Mouse (Mus musculus): Measurements from ENCODE around the gene Pls1. TPM values are rescaled to one million over a fixed set of nuclear protein-coding genes. Genes with fewer than 3 reads are reported as not detected.

The Pls1 gene
- total and polyA plus RNA-seq, 3 experiments = 0.31 to 1.2 (median 0.34) TPM

- Histone ChIP-seq H3K4me3 (no peak overlapping the region), H3K9ac (ENCODE audit: low read depth, low read length) (no peak overlapping the region), H3K4me1 (ENCODE audit: control insufficient read depth, insufficient read depth, low read length) (no peaks in the 10 kb centered on the region), H3K27me3 (ENCODE audit: control insufficient read depth, insufficient read depth, low read length) (no peaks in the 10 kb centered on the region), H3K79me2 (replicated peaks; ENCODE audit: control insufficient read depth, insufficient read depth, low read length) (no peaks in the 10 kb centered on the region), H3K36me3 (ENCODE audit: control insufficient read depth, insufficient read depth, low read length) (no peaks in the 10 kb centered on the region), H3K27ac (no peak overlapping the region)
- DNase-seq = no peak
- WGBS = 90% methylated on average over 10 of the region's 10 CpGs
- TF ChIP-seq POLR2A (IDR thresholded peaks at IDR 0.05; ENCODE audit: insufficient read depth, low read depth, low read length) (no peak), CTCF (IDR thresholded peaks at IDR 0.05) (no peak), EP300 (IDR thresholded peaks at IDR 0.05; ENCODE audit: insufficient read depth, low read depth, low read length) (no peak)
- intact Hi-C loops (cut with DNase I) = no loop called here
These were observed 9.4 kb downstream of the Pls1 start for GRCm38 (mm10) chr9:95835741-95836140.

- no peak overlapping the region for H3K9ac ChIP-seq (ENCODE audit: low read depth, low read length)
- H3K79me2 ChIP-seq (replicated peaks; ENCODE audit: control insufficient read depth, insufficient read depth, low read length) = no peaks in the 10 kb centered on the region
- no peaks in the 10 kb centered on the region for H3K36me3 ChIP-seq (ENCODE audit: control insufficient read depth, insufficient read depth, low read length)
- no peaks in the 10 kb centered on the region for H3K4me1 ChIP-seq (ENCODE audit: control insufficient read depth, insufficient read depth, low read length)
- TF ChIP-seq EP300 (IDR thresholded peaks at IDR 0.05; ENCODE audit: insufficient read depth, low read depth, low read length) = no peak
- no peak for TF ChIP-seq CTCF (IDR thresholded peaks at IDR 0.05)
- TF ChIP-seq POLR2A (IDR thresholded peaks at IDR 0.05; ENCODE audit: insufficient read depth, low read depth, low read length) = no peak
- H3K4me3 ChIP-seq = no peak overlapping the region
- 38% methylated on average over 3 of the region's 3 CpGs for WGBS
- H3K27ac ChIP-seq = no peak overlapping the region
- H3K27me3 ChIP-seq (ENCODE audit: control insufficient read depth, insufficient read depth, low read length) = no peaks in the 10 kb centered on the region
- no peak for DNase-seq
- intact Hi-C loops (cut with DNase I) = no loop called here
These were observed 10.3 kb downstream of the Pls1 start for GRCm38 (mm10) chr9:95834799-95835198.

GRCm38 (mm10) chr9:95832758-95833157, 12.4 kb downstream of the Pls1 start:
- no peak for DNase-seq
- TF ChIP-seq POLR2A (IDR thresholded peaks at IDR 0.05; ENCODE audit: insufficient read depth, low read depth, low read length) (no peak), EP300 (IDR thresholded peaks at IDR 0.05; ENCODE audit: insufficient read depth, low read depth, low read length) (no peak), CTCF (IDR thresholded peaks at IDR 0.05) (no peak)
- no peaks in the 10 kb centered on the region for H3K79me2 ChIP-seq (replicated peaks; ENCODE audit: control insufficient read depth, insufficient read depth, low read length)
- H3K36me3 ChIP-seq (ENCODE audit: control insufficient read depth, insufficient read depth, low read length) = no peaks in the 10 kb centered on the region
- WGBS = 84% methylated on average over 3 of the region's 3 CpGs
- no peak overlapping the region for H3K4me3 ChIP-seq
- intact Hi-C loops (cut with DNase I) = no loop called here
- no peaks in the 10 kb centered on the region for H3K27me3 ChIP-seq (ENCODE audit: control insufficient read depth, insufficient read depth, low read length)
- no peaks in the 10 kb centered on the region for H3K4me1 ChIP-seq (ENCODE audit: control insufficient read depth, insufficient read depth, low read length)
- H3K27ac ChIP-seq = no peak overlapping the region
- no peak overlapping the region for H3K9ac ChIP-seq (ENCODE audit: low read depth, low read length)

- no peak for DNase-seq
- no peak for TF ChIP-seq POLR2A (IDR thresholded peaks at IDR 0.05; ENCODE audit: insufficient read depth, low read depth, low read length)
- no peak for TF ChIP-seq CTCF (IDR thresholded peaks at IDR 0.05)
- no peak for TF ChIP-seq EP300 (IDR thresholded peaks at IDR 0.05; ENCODE audit: insufficient read depth, low read depth, low read length)
- no peak overlapping the region for H3K4me3 ChIP-seq
- H3K9ac ChIP-seq (ENCODE audit: low read depth, low read length) = no peak overlapping the region
- no peaks in the 10 kb centered on the region for H3K79me2 ChIP-seq (replicated peaks; ENCODE audit: control insufficient read depth, insufficient read depth, low read length)
- no peaks in the 10 kb centered on the region for H3K36me3 ChIP-seq (ENCODE audit: control insufficient read depth, insufficient read depth, low read length)
- WGBS = 93% methylated on average over 5 of the region's 5 CpGs
- intact Hi-C loops (cut with DNase I) = no loop called here
- H3K4me1 ChIP-seq (ENCODE audit: control insufficient read depth, insufficient read depth, low read length) = no peaks in the 10 kb centered on the region
- no peaks in the 10 kb centered on the region for H3K27me3 ChIP-seq (ENCODE audit: control insufficient read depth, insufficient read depth, low read length)
- H3K27ac ChIP-seq = no peak overlapping the region
These were observed 17.5 kb downstream of the Pls1 start for GRCm38 (mm10) chr9:95827565-95827964.

GRCm38 (mm10) chr9:95822531-95822930, 22.6 kb downstream of the Pls1 start:
- intact Hi-C loops (cut with DNase I) = no loop called here
- no peak overlapping the region for H3K27ac ChIP-seq
- H3K4me1 ChIP-seq (ENCODE audit: control insufficient read depth, insufficient read depth, low read length) = no peaks in the 10 kb centered on the region
- DNase-seq = no peak
- WGBS = 67% methylated on average over 7 of the region's 7 CpGs
- no peak for TF ChIP-seq POLR2A (IDR thresholded peaks at IDR 0.05; ENCODE audit: insufficient read depth, low read depth, low read length)
- TF ChIP-seq EP300 (IDR thresholded peaks at IDR 0.05; ENCODE audit: insufficient read depth, low read depth, low read length) = no peak
- TF ChIP-seq CTCF (IDR thresholded peaks at IDR 0.05) = no peak
- no peaks in the 10 kb centered on the region for H3K27me3 ChIP-seq (ENCODE audit: control insufficient read depth, insufficient read depth, low read length)
- H3K4me3 ChIP-seq = no peak overlapping the region
- H3K79me2 ChIP-seq (replicated peaks; ENCODE audit: control insufficient read depth, insufficient read depth, low read length) = no peaks in the 10 kb centered on the region
- H3K36me3 ChIP-seq (ENCODE audit: control insufficient read depth, insufficient read depth, low read length) = no peaks in the 10 kb centered on the region
- H3K9ac ChIP-seq (ENCODE audit: low read depth, low read length) = no peak overlapping the region

- Histone ChIP-seq H3K79me2 (replicated peaks; ENCODE audit: control insufficient read depth, insufficient read depth, low read length) (no peaks in the 10 kb centered on the region), H3K27ac (no peak overlapping the region), H3K9ac (ENCODE audit: low read depth, low read length) (no peak overlapping the region), H3K4me1 (ENCODE audit: control insufficient read depth, insufficient read depth, low read length) (no peaks in the 10 kb centered on the region), H3K36me3 (ENCODE audit: control insufficient read depth, insufficient read depth, low read length) (no peaks in the 10 kb centered on the region), H3K27me3 (ENCODE audit: control insufficient read depth, insufficient read depth, low read length) (no peaks in the 10 kb centered on the region), H3K4me3 (no peak overlapping the region)
- intact Hi-C loops (cut with DNase I) = no loop called here
- no peak for DNase-seq
- TF ChIP-seq CTCF (IDR thresholded peaks at IDR 0.05) (no peak), POLR2A (IDR thresholded peaks at IDR 0.05; ENCODE audit: insufficient read depth, low read depth, low read length) (no peak), EP300 (IDR thresholded peaks at IDR 0.05; ENCODE audit: insufficient read depth, low read depth, low read length) (no peak)
- WGBS = 53% methylated on average over 4 of the region's 4 CpGs
These were observed 29.4 kb downstream of the Pls1 start for GRCm38 (mm10) chr9:95815706-95816105.

All from heart, adult 2 months (tissue).